In genomic region chr12:83112283-83112682, GRCm38 (mm10) we compare ENCODE assay signal across 9 mouse cellular contexts.
DNase-seq lines count a peak whose midpoint lies in the region; ATAC-seq and TF ChIP-seq lines count a peak whose summit lies in the region.
"Had no signal": no experiment of that assay in that cellular context is flagged by ENCODE, and none has a peak within 500 bp of the region (broad histone marks: within the 10 kb centered on the region; RNA-seq: fewer than 3 reads in every experiment).

No protein-coding gene starts in this region.

- peak; percentile 35 to 43; a peak in 2 of 4 replicates for ATAC-seq in hematopoietic stem cell, adult 5-6 weeks (replicated peaks in 1 of 2; ENCODE audit: insufficient read depth in 1 of 2, low FRiP score in 2 of 2, low TSS enrichment in 1 of 2, low read depth in 1 of 2, poor library complexity in 2 of 2, severe bottlenecking in 2 of 2)
- no peak for ATAC-seq in midbrain, postnatal 0 days (ENCODE audit: low FRiP score)

- no peaks in the 10 kb centered on the region for H3K27me3 ChIP-seq in midbrain, postnatal 0 days (ENCODE audit: insufficient read depth, low read length)

- no peak overlapping the region for H3K27ac ChIP-seq in midbrain, postnatal 0 days (ENCODE audit: low read depth, low read length)

- H3K9me3 ChIP-seq in midbrain, postnatal 0 days (ENCODE audit: low read length): no peaks in the 10 kb centered on the region

- no peak overlapping the region for H3K4me2 ChIP-seq in midbrain, postnatal 0 days (ENCODE audit: low read depth, low read length, poor library complexity, severe bottlenecking)

- peak; percentile 76 for DNase-seq in heart, adult 11 months
- no peak for DNase-seq in heart, postnatal 25 days (ENCODE audit: low spot score)
- DNase-seq in retina, postnatal 1 day: peak; percentile 60
- no peak for DNase-seq in retina, embryonic 14.5 days (ENCODE audit: low spot score)
- peak; percentile 67 for DNase-seq in midbrain, postnatal 0 days (ENCODE audit: low spot score)
- no peak for DNase-seq in ovary, postnatal 10 days (ENCODE audit: low spot score)
- no peak for DNase-seq in ovary, adult 18-20 months (ENCODE audit: low spot score)

- H3K36me3 ChIP-seq in midbrain, postnatal 0 days (ENCODE audit: insufficient read depth, low read length): no peaks in the 10 kb centered on the region

- intact Hi-C loops in heart, postnatal 25 days (cut with DNase I): no loop called here

- H3K9ac ChIP-seq in midbrain, postnatal 0 days (replicated peaks; ENCODE audit: low read length, poor library complexity, severe bottlenecking): no peak overlapping the region

- H3K4me1 ChIP-seq in midbrain, postnatal 0 days (ENCODE audit: insufficient read depth, low read length): 0 out of 2 replicates have a peak, but pooled peaks cover 7% of the 10 kb centered on the region

- no peak overlapping the region for H3K4me3 ChIP-seq in midbrain, postnatal 0 days (ENCODE audit: low read depth, low read length)
- H3K4me3 ChIP-seq: myocyte had no signal

- TF ChIP-seq CTCF in midbrain, postnatal 0 days (IDR thresholded peaks at IDR 0.05): peak; percentile 78

- WGBS in midbrain, postnatal 0 days: 76% methylated on average over 5 of the region's 5 CpGs

Comparison
In these comparisons a context has a peak if more than half of its experiments do, and no peak if none do; other contexts are left out.
1. DNase-seq: peak in heart, adult 11 months (single experiment), retina, postnatal 1 day (single experiment) and midbrain, postnatal 0 days (single experiment); none in heart, postnatal 25 days (single experiment), retina, embryonic 14.5 days (single experiment), ovary, postnatal 10 days (single experiment) and ovary, adult 18-20 months (single experiment).